Mouse (Mus musculus) small intestine, adult 2 months (tissue): ENCODE measurements around the gene Uts2r. TPM values are rescaled to one million over a fixed set of nuclear protein-coding genes. Genes with fewer than 3 reads are reported as not detected.

ENCODE experiments used
- H3K27ac ChIP-seq: fragments of 200-500 bp; 2 replicates; pipeline ENCODE4 v1.5.1; 2012; ENCODE audit warnings: low read depth, low read length, control low read depth, inconsistent platforms; ENCODE audit not compliant: insufficient read depth
- H3K27me3 ChIP-seq: fragments of 200-500 bp; 2 replicates; pipeline ENCODE4 v1.6.1; 2012; ENCODE audit warnings: mild to moderate bottlenecking, moderate library complexity, low read length, inconsistent platforms; ENCODE audit not compliant: control insufficient read depth, insufficient read depth
- H3K36me3 ChIP-seq: fragments of 200-500 bp; 2 replicates; pipeline ENCODE4 v1.6.1; 2012; ENCODE audit warnings: mild to moderate bottlenecking, low read length, control low read depth, inconsistent platforms; ENCODE audit not compliant: control insufficient read depth, insufficient read depth
- H3K4me1 ChIP-seq: fragments of 200-500 bp; 2 replicates; pipeline ENCODE4 v1.6.1; 2012; ENCODE audit warnings: low read length, inconsistent platforms, mixed read lengths; ENCODE audit not compliant: control insufficient read depth, insufficient read depth, insufficient read length
- H3K4me3 ChIP-seq: fragments of 200-500 bp; 2 replicates; pipeline ENCODE4 v1.5.1; 2012; ENCODE audit warnings: low read depth, mild to moderate bottlenecking, control low read depth, inconsistent platforms, low read length, moderate library complexity
- CTCF ChIP-seq: fragments of 200-500 bp; IDR thresholded peaks from 2 replicates; pipeline ENCODE4 v1.5.1; 2012; ENCODE audit warnings: low read depth, mild to moderate bottlenecking, control low read depth, inconsistent platforms, low read length, moderate library complexity, mixed read lengths; ENCODE audit not compliant: insufficient replicate concordance, insufficient read length; ENCODE audit errors: extremely low read depth
- POLR2A ChIP-seq: fragments of 200-500 bp; IDR thresholded peaks from 2 replicates; pipeline ENCODE4 v1.6.1; 2012; ENCODE audit warnings: low read depth, mild to moderate bottlenecking, control low read depth, inconsistent platforms, low read length, moderate library complexity
- WGBS: fragments of 180-500 bp; shearing (Covaris S2); methylation state at CpG from one replicate; pipeline ENCODE4 v1.1.7; 2018; 5-methylcytosine and 5-hydroxymethylcytosine counted together
- polyA plus RNA-seq: library from polyadenylated mRNA; depleted of rRNA; stranded (reverse); fragments of >200 nt; gene quantifications from 2 replicates; pipeline ENCODE4 v1.2.3, GENCODE M21; 2012; rRNA removed

Gene Uts2r
- not detected in 2 replicates for polyA plus RNA-seq

GRCm38 (mm10) chr11:121159971-121160370 lies at the start of gene Uts2r:
Uts2r (plus strand) TSS chr11:121160271.
- H3K4me1 ChIP-seq, result peaks cover 4% of the 10 kb centered on the region; the same call in 1 of the 2 replicates
- WGBS, result 80% methylated on average over 5 of the region's 5 CpGs
- TF ChIP-seq CTCF (no peak), POLR2A (no peak)
- H3K36me3 ChIP-seq, result no peaks in the 10 kb centered on the region
- H3K27ac ChIP-seq, result no peak within 1 kb of the TSS
- no peak within 1 kb of the TSS for H3K4me3 ChIP-seq
- H3K27me3 ChIP-seq, result peaks cover 9% of the 10 kb centered on the region; the same call in 1 of the 2 replicates

GRCm38 (mm10) chr11:121111051-121111450 lies 49.0 kb upstream of the Uts2r start:
- peaks cover 3% of the 10 kb centered on the region; the same call in 1 of the 2 replicates for H3K4me1 ChIP-seq
- no peak overlapping the region for H3K4me3 ChIP-seq
- H3K36me3 ChIP-seq, result no peaks in the 10 kb centered on the region
- TF ChIP-seq POLR2A, result no peak
- TF ChIP-seq CTCF, result no peak
- H3K27ac ChIP-seq, result no peak overlapping the region
- H3K27me3 ChIP-seq, result no peaks in the 10 kb centered on the region
- 83% methylated on average over 3 of the region's 3 CpGs for WGBS

GRCm38 (mm10) chr11:121111601-121112000 lies 48.5 kb upstream of the Uts2r start:
- Histone ChIP-seq H3K4me1 (peaks cover 3% of the 10 kb centered on the region; the same call in 1 of the 2 replicates), H3K27ac (no peak overlapping the region), H3K36me3 (no peaks in the 10 kb centered on the region), H3K4me3 (no peak overlapping the region), H3K27me3 (no peaks in the 10 kb centered on the region)
- TF ChIP-seq POLR2A (no peak), CTCF (no peak)
- 82% methylated on average over 1 of the region's 1 CpGs for WGBS

- TF ChIP-seq CTCF (no peak), POLR2A (no peak)
- 65% methylated on average over 5 of the region's 5 CpGs for WGBS
- H3K4me3 ChIP-seq, result no peak overlapping the region
These were observed 47.8 kb upstream of the Uts2r start for GRCm38 (mm10) chr11:121112091-121112775.

DNA sequence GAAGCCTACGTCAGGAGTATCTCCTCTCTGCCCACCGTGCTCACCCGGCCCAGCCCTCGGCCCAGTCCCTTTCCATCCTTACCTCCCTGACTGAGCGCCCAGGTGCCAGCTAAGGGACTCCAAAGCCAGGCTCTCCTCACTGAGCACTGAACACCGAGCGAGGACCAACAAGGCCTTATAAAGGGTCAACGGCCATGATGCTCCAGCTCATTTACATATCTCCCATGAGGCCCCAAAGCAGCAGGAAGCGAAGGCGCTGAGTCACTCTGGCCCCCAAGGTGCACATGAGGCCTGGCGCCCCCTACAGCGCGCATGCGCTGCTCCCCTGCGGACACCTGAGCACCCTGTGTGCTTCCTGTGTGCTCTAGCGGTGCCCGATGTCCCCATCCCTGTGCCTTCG lies 42.0 kb upstream of the Uts2r start:
- TF ChIP-seq CTCF (no peak), POLR2A (no peak)
- H3K27ac ChIP-seq, result no peak overlapping the region
- 92% methylated on average over 18 of the region's 18 CpGs for WGBS
- H3K4me1 ChIP-seq, result no peaks in the 10 kb centered on the region
- H3K36me3 ChIP-seq, result no peaks in the 10 kb centered on the region
- no peak overlapping the region for H3K4me3 ChIP-seq
- H3K27me3 ChIP-seq, result no peaks in the 10 kb centered on the region

More at GRCm38 (mm10) chr11:121112091-121112775, 47.8 kb upstream of the Uts2r start:
- Histone ChIP-seq H3K27ac (no peak overlapping the region), H3K4me1 (peaks cover 3% of the 10 kb centered on the region; the same call in 1 of the 2 replicates), H3K27me3 (no peaks in the 10 kb centered on the region), H3K36me3 (no peaks in the 10 kb centered on the region)

GRCm38 (mm10) chr11:121118577-121118976 lies 41.5 kb upstream of the Uts2r start, which contains the start of gene Tex19.2:
Tex19.2 (minus strand) TSS chr11:121118677.
- H3K36me3 ChIP-seq, result no peaks in the 10 kb centered on the region
- H3K27ac ChIP-seq, result no peak within 1 kb of the TSS
- no peaks in the 10 kb centered on the region for H3K27me3 ChIP-seq
- TF ChIP-seq POLR2A (no peak), CTCF (no peak)
- H3K4me1 ChIP-seq, result no peaks in the 10 kb centered on the region
- 92% methylated on average over 3 of the region's 3 CpGs for WGBS
- H3K4me3 ChIP-seq, result no peak within 1 kb of the TSS

DNA sequence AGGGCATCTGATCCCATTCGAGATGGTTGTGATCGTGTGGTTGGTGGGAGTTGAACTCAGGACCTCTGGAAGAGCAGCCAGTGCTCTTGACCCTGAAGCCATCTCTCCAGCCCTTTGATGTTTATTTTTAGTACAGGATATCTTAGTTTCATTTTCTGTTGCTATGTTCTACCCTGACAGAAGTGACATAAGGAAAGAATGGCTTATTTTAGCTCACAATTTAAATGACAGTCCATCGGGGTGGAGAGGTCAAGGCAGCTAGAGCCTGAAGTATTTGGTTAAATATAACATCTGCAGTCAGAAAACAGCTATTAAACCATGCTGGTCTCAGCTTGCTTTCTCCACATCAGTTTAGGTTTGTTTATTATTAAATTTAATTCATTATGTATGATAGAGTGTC lies 38.9 kb upstream of the Uts2r start:
- Histone ChIP-seq H3K4me3 (no peak overlapping the region), H3K27me3 (no peaks in the 10 kb centered on the region), H3K36me3 (no peaks in the 10 kb centered on the region), H3K27ac (no peak overlapping the region), H3K4me1 (no peaks in the 10 kb centered on the region)
- WGBS, result 35% methylated on average over 3 of the region's 3 CpGs
- TF ChIP-seq POLR2A, result no peak
- no peak for TF ChIP-seq CTCF
